Mouse (Mus musculus): Measurements from ENCODE around the gene Tmem181a. TPM values are rescaled to one million over a fixed set of nuclear protein-coding genes. Genes with fewer than 3 reads are reported as not detected.

The Tmem181a gene
- polyA plus RNA-seq (2017; shearing (Covaris generic)): 8.3 TPM

GRCm38 (mm10) chr17:6256400-6257069, at the start of gene Tmem181a:
Gene Tmem181a (plus strand): TSS chr17:6256860.

GRCm38 (mm10) chr17:6317339-6317985, 60.8 kb downstream of the Tmem181a start, which contains the start of gene Dynlt1a:
Gene Dynlt1a (minus strand): TSS chr17:6317500.

Other genes with a start within 250 kb of the Tmem181a start
- gene Serac1, start 177.1 kb upstream of the Tmem181a start, polyA plus RNA-seq (2017; shearing (Covaris generic)): 2.2 TPM
- 62.0 TPM for gene Gtf2h5, start 177.1 kb upstream of the Tmem181a start, polyA plus RNA-seq (2017; shearing (Covaris generic))
- 75.3 TPM for gene Tulp4, start 150.4 kb upstream of the Tmem181a start, polyA plus RNA-seq (2017; shearing (Covaris generic))
- 4.5 TPM for gene Dynlt1a, start 60.6 kb downstream of the Tmem181a start, polyA plus RNA-seq (2017; shearing (Covaris generic))
- gene Dynlt1b, start 173.3 kb downstream of the Tmem181a start, polyA plus RNA-seq (2017; shearing (Covaris generic)): 39.7 TPM